Comparison of ENCODE assay signal across 11 mouse cellular contexts in the genomic region with DNA sequence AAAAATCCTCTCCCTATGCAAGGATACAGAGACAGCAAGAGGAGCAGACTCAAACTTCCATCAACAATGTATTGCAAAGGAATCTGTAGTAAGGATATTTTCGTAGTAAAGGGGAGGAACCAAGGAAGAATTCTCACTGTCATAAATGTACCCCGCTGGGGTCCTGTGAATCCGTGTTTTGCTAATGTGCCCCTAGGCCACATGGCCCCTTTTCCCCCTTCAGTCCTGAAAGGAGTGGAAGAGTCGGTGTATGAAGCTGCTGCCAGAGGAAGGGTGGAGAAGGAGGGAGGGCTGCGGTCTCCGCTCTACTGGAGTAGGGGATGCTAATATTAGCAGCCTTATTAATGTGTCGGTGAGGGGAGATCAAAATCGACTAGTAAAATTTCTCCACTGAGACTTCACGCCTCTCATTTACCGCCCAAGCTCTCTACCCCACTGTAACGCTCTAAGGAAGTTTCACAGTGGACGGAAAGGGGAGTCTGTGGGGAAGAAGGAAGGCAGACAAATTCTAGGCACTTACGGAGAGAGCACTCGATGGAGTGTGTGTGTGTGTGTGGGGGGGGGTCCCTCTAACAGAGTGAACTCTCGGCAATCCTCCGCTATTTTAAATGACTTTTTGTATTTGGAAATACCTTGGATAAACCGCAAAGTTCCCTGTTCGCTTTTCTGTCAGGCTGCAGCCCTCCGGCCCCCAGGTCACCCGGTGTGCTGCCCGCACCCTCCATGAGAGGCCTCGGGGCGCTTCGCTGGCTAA. TPM values are rescaled to one million over a fixed set of nuclear protein-coding genes. Genes with fewer than 3 reads are reported as not detected.
DNase-seq lines count a peak whose midpoint lies in the region; ATAC-seq and TF ChIP-seq lines count a peak whose summit lies in the region.
"Had no signal": no experiment of that assay in that cellular context is flagged by ENCODE, and none has a peak within 500 bp of the region (broad histone marks: within the 10 kb centered on the region; RNA-seq: fewer than 3 reads in every experiment).

No protein-coding gene starts in this region.

- peak overlapping the region; percentile 98 for H3K4me2 ChIP-seq in heart, embryonic 12.5 days
- peak overlapping the region; percentile 76 for H3K4me2 ChIP-seq in midbrain, embryonic 12.5 days (replicated peaks)

- intact Hi-C loops in heart, postnatal 10 days (cut with DNase I), result loop anchor here (5.0 to 10.0 kb wide), 2 partner anchors 588 to 1236 kb away; no protein-coding TSS in a partner anchor

- no peak overlapping the region for H3K9ac ChIP-seq in heart, embryonic 12.5 days
- no peak overlapping the region for H3K9ac ChIP-seq in midbrain, embryonic 12.5 days (replicated peaks)

- no peak for DNase-seq in heart, adult 8-10 months (ENCODE audit: low spot score)
- DNase-seq in heart, postnatal 10 days, result peak; percentile 13 to 14
- DNase-seq in yolk sac, embryonic 10.5 days (ENCODE audit: low spot score), result no peak
- DNase-seq in thymus, adult 2 months, result no peak
- DNase-seq in kidney, postnatal 14 days, result no peak
- DNase-seq: liver had no signal

- no peak for TF ChIP-seq CTCF in thymus, adult 2 months (IDR thresholded peaks at IDR 0.05; ENCODE audit: borderline replicate concordance, control insufficient read depth, extremely low read depth, insufficient read depth, low read length, poor library complexity)

- peak overlapping the region; percentile 57 for H3K4me3 ChIP-seq in heart, embryonic 12.5 days
- H3K4me3 ChIP-seq in brown adipose tissue, adult 24 weeks (ENCODE audit: insufficient read depth, low read depth, low read length), result peak overlapping the region; percentile 52
- H3K4me3 ChIP-seq in midbrain, embryonic 12.5 days, result peak overlapping the region; percentile 47
- no peak overlapping the region for H3K4me3 ChIP-seq in thymus, adult 2 months (ENCODE audit: control insufficient read depth, insufficient read depth, low read length)
- H3K4me3 ChIP-seq: erythroblast, embryonic 14.5 days had no signal

- no peak overlapping the region for H3K27ac ChIP-seq in heart, embryonic 12.5 days (ENCODE audit: poor library complexity, severe bottlenecking)
- no peak overlapping the region for H3K27ac ChIP-seq in brown adipose tissue, adult 24 weeks (replicated peaks; ENCODE audit: low read depth, low read length)
- H3K27ac ChIP-seq in midbrain, embryonic 12.5 days (replicated peaks), result no peak overlapping the region
- H3K27ac ChIP-seq in thymus, adult 2 months (ENCODE audit: control insufficient read depth, insufficient read depth, low read length), result no peak overlapping the region

- peaks cover 73% of the 10 kb centered on the region for H3K27me3 ChIP-seq in heart, embryonic 12.5 days (replicated peaks)
- peaks cover 89% of the 10 kb centered on the region for H3K27me3 ChIP-seq in midbrain, embryonic 12.5 days
- H3K27me3 ChIP-seq in thymus, adult 2 months (ENCODE audit: control insufficient read depth, insufficient read depth, low read length), result peaks cover 9% of the 10 kb centered on the region; the same call in 1 of the 2 replicates

- no peak for ATAC-seq in heart, embryonic 12.5 days (ENCODE audit: insufficient number of reproducible peaks, low FRiP score)
- ATAC-seq in midbrain, embryonic 12.5 days (ENCODE audit: low FRiP score, low read depth), result no peak

- no peak for TF ChIP-seq POLR2A in thymus, adult 2 months (IDR thresholded peaks at IDR 0.05; ENCODE audit: control insufficient read depth, extremely low read depth, insufficient read depth, low read length, poor library complexity)

- H3K4me1 ChIP-seq in heart, embryonic 12.5 days (replicated peaks), result peaks cover 30% of the 10 kb centered on the region
- H3K4me1 ChIP-seq in brown adipose tissue, adult 24 weeks (ENCODE audit: control insufficient read depth, insufficient read depth, insufficient read length, low read length), result no peaks in the 10 kb centered on the region
- H3K4me1 ChIP-seq in midbrain, embryonic 12.5 days, result peaks cover 28% of the 10 kb centered on the region
- H3K4me1 ChIP-seq in thymus, adult 2 months (replicated peaks; ENCODE audit: control insufficient read depth, insufficient read depth, low read length), result no peaks in the 10 kb centered on the region

- no peaks in the 10 kb centered on the region for H3K36me3 ChIP-seq in heart, embryonic 12.5 days
- no peaks in the 10 kb centered on the region for H3K36me3 ChIP-seq in midbrain, embryonic 12.5 days
- no peaks in the 10 kb centered on the region for H3K36me3 ChIP-seq in thymus, adult 2 months (ENCODE audit: control insufficient read depth, insufficient read depth, low read length)

- no peaks in the 10 kb centered on the region for H3K9me3 ChIP-seq in heart, embryonic 12.5 days (replicated peaks)
- H3K9me3 ChIP-seq in midbrain, embryonic 12.5 days, result no peaks in the 10 kb centered on the region

- WGBS in heart, embryonic 12.5 days, result under 1% methylated on average over 24 of the region's 24 CpGs
- WGBS in midbrain, embryonic 12.5 days, result 0% methylated on average over 24 of the region's 24 CpGs
- WGBS in thymus, adult 2 months, result 7% methylated on average over 24 of the region's 24 CpGs

RNA-seq across cellular contexts. Expression of a gene that starts 1.3 kb away (rescaled TPM):
- polyA plus RNA-seq in heart, embryonic 12.5 days (2016; fragmentation: Nextera tagmentation; extraction: Ambion mirVana), result 0.98 and 1.5 TPM in 2 replicates
- under 1 TPM; 0.22 to 0.84 (median 0.31) TPM for total RNA-seq in heart, adult 8-10 months (2022)
- polyA plus RNA-seq in brown adipose tissue, adult 24 weeks (2012; ENCODE audit: insufficient read depth, insufficient read length, missing spikeins), result not detected in 2 replicates
- total RNA-seq in heart, postnatal 10 days (2021), result under 1 TPM; 0.25 to 0.45 TPM
- 16.1 and 22.3 TPM in 2 replicates for polyA plus RNA-seq in midbrain, embryonic 12.5 days (2016; fragmentation: Nextera tagmentation; extraction: Ambion mirVana)
- polyA plus RNA-seq in thymus, adult 2 months (2012; rRNA removed), result 0.41 and 0.71 TPM in 2 replicates
- polyA plus RNA-seq: C2C12; erythroblast, embryonic 14.5 days had no signal

RNA-seq across cellular contexts. Expression of a gene that starts 17.4 kb away (rescaled TPM):
- polyA plus RNA-seq in heart, embryonic 12.5 days (2016; fragmentation: Nextera tagmentation; extraction: Ambion mirVana), result 0.14 TPM in 1 of 2 replicates, not detected in the other
- not detected for total RNA-seq in heart, adult 8-10 months (2022)
- polyA plus RNA-seq in brown adipose tissue, adult 24 weeks (2012; ENCODE audit: insufficient read depth, insufficient read length, missing spikeins), result not detected in 2 replicates
- total RNA-seq in heart, postnatal 10 days (2021), result under 1 TPM in 1 of 2 experiments, not detected in 1; 0.27 TPM
- polyA plus RNA-seq in midbrain, embryonic 12.5 days (2016; fragmentation: Nextera tagmentation; extraction: Ambion mirVana), result 2.6 and 3.5 TPM in 2 replicates
- not detected in 2 replicates for polyA plus RNA-seq in thymus, adult 2 months (2012; rRNA removed)
- polyA plus RNA-seq: C2C12; erythroblast, embryonic 14.5 days had no signal

Comparison
In these comparisons a context has a peak if more than half of its experiments do, and no peak if none do; other contexts are left out.
1. DNase-seq: peak in heart, postnatal 10 days (2 of 2); none in heart, adult 8-10 months (single experiment), yolk sac, embryonic 10.5 days (single experiment), thymus, adult 2 months (single experiment) and kidney, postnatal 14 days (single experiment).